ENCODE assay signal across 8 mouse cellular contexts in genomic region chr5:125339108-125339751, GRCm38 (mm10). TPM values are rescaled to one million over a fixed set of nuclear protein-coding genes. Genes with fewer than 3 reads are reported as not detected.
DNase-seq lines count a peak whose midpoint lies in the region; ATAC-seq and TF ChIP-seq lines count a peak whose summit lies in the region.

No protein-coding gene starts in this region.

- no peak; the same call in 1 of the 2 replicates for ATAC-seq in kidney, embryonic 14.5 days (ENCODE audit: low FRiP score, low TSS enrichment)
- ATAC-seq in neural tube, embryonic 12.5 days (ENCODE audit: low FRiP score, low read depth): no peak

- H3K36me3 ChIP-seq in heart, embryonic 10.5 days: no peaks in the 10 kb centered on the region; the same call in 1 of the 2 replicates
- no peaks in the 10 kb centered on the region for H3K36me3 ChIP-seq in kidney, embryonic 14.5 days (ENCODE audit: control insufficient read depth, insufficient read depth, low read length)
- H3K36me3 ChIP-seq in neural tube, embryonic 12.5 days: no peaks in the 10 kb centered on the region

- intact Hi-C loops in left cerebral cortex, postnatal 10 days (cut with DNase I): no loop called here

- peak overlapping the region; percentile 84 for H3K4me2 ChIP-seq in kidney, embryonic 14.5 days (replicated peaks; ENCODE audit: low read depth, low read length)
- H3K4me2 ChIP-seq in neural tube, embryonic 12.5 days (replicated peaks): peak overlapping the region; percentile 98

- no peak for TF ChIP-seq POLR2A in cortical plate, adult 2 months (IDR thresholded peaks at IDR 0.05; ENCODE audit: extremely low read depth, insufficient read depth, low read length)
- TF ChIP-seq POLR2A in lung, adult 2 months (IDR thresholded peaks at IDR 0.05; ENCODE audit: borderline replicate concordance, extremely low read depth, low read depth, low read length): peak; percentile 39; the same call in 1 of the 2 replicates

- 6% methylated on average over 18 of the region's 18 CpGs for WGBS in heart, embryonic 10.5 days
- 3% methylated on average over 18 of the region's 18 CpGs for WGBS in kidney, embryonic 14.5 days
- 10% methylated on average over 18 of the region's 18 CpGs for WGBS in lung, adult 2 months
- WGBS in neural tube, embryonic 12.5 days: 3% methylated on average over 18 of the region's 18 CpGs

- 0 out of 2 replicates have a peak overlapping the region, but pooled peaks have one; percentile 26 for H3K27ac ChIP-seq in cortical plate, adult 2 months (ENCODE audit: insufficient read depth, low read length)
- H3K27ac ChIP-seq in heart, embryonic 10.5 days: peak overlapping the region; percentile 94
- H3K27ac ChIP-seq in kidney, embryonic 14.5 days (ENCODE audit: low read depth, low read length): peak overlapping the region; percentile 13; the same call in 1 of the 2 replicates
- H3K27ac ChIP-seq in neural tube, embryonic 12.5 days: no peak overlapping the region

- peak; percentile 42 to 74 for DNase-seq in left cerebral cortex, postnatal 10 days (ENCODE audit: extremely low spot score in 1 of 2, low spot score in 2 of 2)
- DNase-seq in left cerebral cortex, adult 18-20 months (ENCODE audit: low spot score in 2 of 2): no peak
- DNase-seq in heart, embryonic 10.5 days (ENCODE audit: low spot score): peak; percentile 88
- DNase-seq in lung, adult 2 months: peak; percentile 42
- peak; percentile 68 for DNase-seq in yolk sac, embryonic 10.5 days (ENCODE audit: low spot score)

- H3K9me3 ChIP-seq in heart, embryonic 10.5 days: no peaks in the 10 kb centered on the region
- no peaks in the 10 kb centered on the region for H3K9me3 ChIP-seq in kidney, embryonic 14.5 days (ENCODE audit: control insufficient read depth, low read length)
- no peaks in the 10 kb centered on the region for H3K9me3 ChIP-seq in neural tube, embryonic 12.5 days

- H3K9ac ChIP-seq in kidney, embryonic 14.5 days (ENCODE audit: low read depth, low read length): peak overlapping the region; percentile 72; the same call in 1 of the 2 replicates
- no peak overlapping the region for H3K9ac ChIP-seq in neural tube, embryonic 12.5 days

- H3K27me3 ChIP-seq in heart, embryonic 10.5 days (ENCODE audit: insufficient read depth, poor library complexity, severe bottlenecking): no peaks in the 10 kb centered on the region
- no peaks in the 10 kb centered on the region for H3K27me3 ChIP-seq in kidney, embryonic 14.5 days (ENCODE audit: control insufficient read depth, insufficient read depth, low read length)
- peaks cover 14% of the 10 kb centered on the region for H3K27me3 ChIP-seq in neural tube, embryonic 12.5 days (replicated peaks)

- no peak for TF ChIP-seq CTCF in cortical plate, adult 2 months (IDR thresholded peaks at IDR 0.05; ENCODE audit: extremely low read depth, insufficient read depth, low read length)
- TF ChIP-seq CTCF in lung, adult 2 months (IDR thresholded peaks at IDR 0.05; ENCODE audit: insufficient read depth, low read length): no peak

- H3K4me1 ChIP-seq in cortical plate, adult 2 months (ENCODE audit: control insufficient read depth, insufficient read depth, low read length): no peaks in the 10 kb centered on the region
- H3K4me1 ChIP-seq in heart, embryonic 10.5 days: peaks cover 56% of the 10 kb centered on the region
- H3K4me1 ChIP-seq in kidney, embryonic 14.5 days (ENCODE audit: control insufficient read depth, insufficient read depth, low read length): peaks cover 19% of the 10 kb centered on the region
- H3K4me1 ChIP-seq in lung, adult 2 months (ENCODE audit: control insufficient read depth, insufficient read depth, low read length): peaks cover 7% of the 10 kb centered on the region; the same call in 1 of the 2 replicates
- peaks cover 26% of the 10 kb centered on the region for H3K4me1 ChIP-seq in neural tube, embryonic 12.5 days

- H3K4me3 ChIP-seq in cortical plate, adult 2 months (ENCODE audit: insufficient read depth, low read length): peak overlapping the region; percentile 87
- H3K4me3 ChIP-seq in heart, embryonic 10.5 days: peak overlapping the region; percentile 94
- peak overlapping the region; percentile 61 for H3K4me3 ChIP-seq in kidney, embryonic 14.5 days (ENCODE audit: low read length)
- H3K4me3 ChIP-seq in lung, adult 2 months (replicated peaks; ENCODE audit: extremely low read depth, low read depth, low read length): peak overlapping the region; percentile 93
- H3K4me3 ChIP-seq in neural tube, embryonic 12.5 days: peak overlapping the region; percentile 69; the same call in 1 of the 2 replicates

RNA-seq across cellular contexts. Expression of gene Scarb1, which starts 1.7 kb away (rescaled TPM):
- 10 to 100 TPM; 49.1 to 52.9 TPM for total RNA-seq in left cerebral cortex, postnatal 10 days (2021)
- total RNA-seq in left cerebral cortex, adult 18-20 months (2021): 10 to 100 TPM; 27.4 to 29.2 TPM
- 32.6 and 33.8 TPM in 2 replicates for polyA plus RNA-seq in cortical plate, adult 2 months (2012; rRNA removed)
- polyA plus RNA-seq in heart, embryonic 10.5 days (2016; fragmentation: Nextera tagmentation; extraction: Ambion mirVana): 73.1 and 94.3 TPM in 2 replicates
- 34.8 and 48.8 TPM in 2 replicates for polyA plus RNA-seq in kidney, embryonic 14.5 days (2014; fragmentation: Nextera tagmentation; extraction: Ambion mirVana)
- polyA plus RNA-seq in lung, adult 2 months (2012; rRNA removed): 173 and 196 TPM in 2 replicates
- 26.6 and 28.2 TPM in 2 replicates for polyA plus RNA-seq in neural tube, embryonic 12.5 days (2016; fragmentation: Nextera tagmentation; extraction: Ambion mirVana)

RNA-seq across cellular contexts. Expression of gene Gm10382, which starts 49.9 kb away (rescaled TPM):
- total RNA-seq in left cerebral cortex, postnatal 10 days (2021): under 1 TPM; 0.39 to 0.56 TPM
- under 1 TPM; 0.28 to 0.40 TPM for total RNA-seq in left cerebral cortex, adult 18-20 months (2021)
- polyA plus RNA-seq in cortical plate, adult 2 months (2012; rRNA removed): 0.21 and 0.36 TPM in 2 replicates
- polyA plus RNA-seq in heart, embryonic 10.5 days (2016; fragmentation: Nextera tagmentation; extraction: Ambion mirVana): 0.34 and 0.67 TPM in 2 replicates
- polyA plus RNA-seq in kidney, embryonic 14.5 days (2014; fragmentation: Nextera tagmentation; extraction: Ambion mirVana): 0.16 and 0.41 TPM in 2 replicates
- polyA plus RNA-seq in lung, adult 2 months (2012; rRNA removed): 0.20 and 0.25 TPM in 2 replicates
- 0.92 and 1.1 TPM in 2 replicates for polyA plus RNA-seq in neural tube, embryonic 12.5 days (2016; fragmentation: Nextera tagmentation; extraction: Ambion mirVana)

RNA-seq across cellular contexts. Expression of gene Ubc, which starts 50.8 kb away (rescaled TPM):
- total RNA-seq in left cerebral cortex, postnatal 10 days (2021): 100 to 1,000 TPM; 831 to 842 TPM
- 100 to 1,000 TPM; 771 to 830 TPM for total RNA-seq in left cerebral cortex, adult 18-20 months (2021)
- polyA plus RNA-seq in cortical plate, adult 2 months (2012; rRNA removed): 769 and 804 TPM in 2 replicates
- polyA plus RNA-seq in heart, embryonic 10.5 days (2016; fragmentation: Nextera tagmentation; extraction: Ambion mirVana): 921 and 966 TPM in 2 replicates
- polyA plus RNA-seq in kidney, embryonic 14.5 days (2014; fragmentation: Nextera tagmentation; extraction: Ambion mirVana): 715 and 1,051 TPM in 2 replicates
- 705 and 874 TPM in 2 replicates for polyA plus RNA-seq in lung, adult 2 months (2012; rRNA removed)
- polyA plus RNA-seq in neural tube, embryonic 12.5 days (2016; fragmentation: Nextera tagmentation; extraction: Ambion mirVana): 1,083 and 1,154 TPM in 2 replicates

Comparison
In these comparisons a context has a peak if more than half of its experiments do, and no peak if none do; other contexts are left out.
1. DNase-seq: peak in left cerebral cortex, postnatal 10 days (2 of 2), heart, embryonic 10.5 days (single experiment), lung, adult 2 months (single experiment) and yolk sac, embryonic 10.5 days (single experiment); none in left cerebral cortex, adult 18-20 months (0 of 2).
2. Peak in every context shown above with its lines, with median percentiles within 50 percentile points of each other: H3K4me3 ChIP-seq.